Mouse (Mus musculus) thymus, adult 18-20 months (tissue): Measurements from ENCODE around the gene Tfap2d.

ENCODE experiments used
- DNase-seq, 2 experiments: peaks; one replicate each; pipeline ENCODE4 v3.0.0; 2022; ENCODE audit warnings: mixed read lengths in 2 of 2

Tfap2d gene

GRCm38 (mm10) chr1:19211033-19211405, 108.2 kb downstream of the Tfap2d start:
- DNase-seq: no peak

GRCm38 (mm10) chr1:19211546-19212154, 108.8 kb downstream of the Tfap2d start:
- DNase-seq: no peak

GRCm38 (mm10) chr1:19212691-19213090, 109.9 kb downstream of the Tfap2d start:
- no peak for DNase-seq

DNA sequence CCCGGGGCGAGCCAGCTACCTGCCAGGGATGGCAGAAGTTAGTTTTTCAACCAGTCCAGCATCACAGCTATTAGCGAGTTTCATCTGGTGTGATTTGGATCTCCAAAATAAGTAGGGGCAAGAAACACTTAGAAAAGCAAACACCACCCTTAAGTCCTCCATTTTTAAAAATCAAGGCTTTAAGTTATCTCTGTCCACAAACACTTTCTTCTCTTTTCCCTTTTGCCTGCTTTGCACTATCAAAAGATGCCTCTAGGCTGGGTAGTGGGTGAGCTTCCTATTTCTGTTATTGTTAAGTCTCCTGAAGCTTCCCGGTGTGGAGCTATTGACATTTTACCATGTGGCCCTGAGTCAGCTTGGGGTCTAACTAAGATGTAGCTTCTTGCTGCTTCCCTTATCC, 110.3 kb downstream of the Tfap2d start:
- no peak for DNase-seq

- DNase-seq: no peak
Measured at GRCm38 (mm10) chr1:19213851-19214395, 111.1 kb downstream of the Tfap2d start.
